Mouse (Mus musculus): Measurements from ENCODE around the gene Gcm2. TPM values are rescaled to one million over a fixed set of nuclear protein-coding genes. Genes with fewer than 3 reads are reported as not detected.

Gene Gcm2
- total and polyA plus RNA-seq, 3 experiments: not detected

- H3K36me3 ChIP-seq (replicated peaks): no peaks in the 10 kb centered on the region
- ATAC-seq (ENCODE audit: extremely low read depth, insufficient number of reproducible peaks, low FRiP score, poor library complexity, severe bottlenecking) (no peak), DNase-seq (ENCODE audit: low spot score) (no peak)
- H3K4me1 ChIP-seq (ENCODE audit: insufficient read depth, low read depth, low read length): no peaks in the 10 kb centered on the region
- no peaks in the 10 kb centered on the region for H3K9me3 ChIP-seq (replicated peaks)
- H3K4me3 ChIP-seq (ENCODE audit: low read depth, low read length): no peak overlapping the region
- TF ChIP-seq TAL1 (conservative IDR thresholded peaks at IDR 0.05; ENCODE audit: low read depth, low read length) (no peak), CTCF (IDR thresholded peaks at IDR 0.05; ENCODE audit: low read depth, low read length) (no peak), GATA2 (IDR thresholded peaks at IDR 0.05; ENCODE audit: borderline replicate concordance, low read depth, low read length) (no peak), GATA1 (IDR thresholded peaks at IDR 0.05; ENCODE audit: borderline replicate concordance, low read length) (no peak), POLR2AphosphoS5 (IDR thresholded peaks at IDR 0.05; ENCODE audit: insufficient replicate concordance, low read depth, low read length) (no peak)
- H3K27me3 ChIP-seq (ENCODE audit: insufficient read depth, low read length): peaks cover 8% of the 10 kb centered on the region
Measured at GRCm38 (mm10) chr13:41129061-41129460, 18.2 kb upstream of the Gcm2 start.

- no peak for ATAC-seq (ENCODE audit: extremely low read depth, insufficient number of reproducible peaks, low FRiP score, poor library complexity, severe bottlenecking)
- TF ChIP-seq GATA1 (IDR thresholded peaks at IDR 0.05; ENCODE audit: borderline replicate concordance, low read length): no peak
- TF ChIP-seq POLR2AphosphoS5 (IDR thresholded peaks at IDR 0.05; ENCODE audit: insufficient replicate concordance, low read depth, low read length): no peak
- no peak for TF ChIP-seq GATA2 (IDR thresholded peaks at IDR 0.05; ENCODE audit: borderline replicate concordance, low read depth, low read length)
- TF ChIP-seq CTCF (IDR thresholded peaks at IDR 0.05; ENCODE audit: low read depth, low read length): no peak
- no peak for TF ChIP-seq TAL1 (conservative IDR thresholded peaks at IDR 0.05; ENCODE audit: low read depth, low read length)
- Histone ChIP-seq H3K27me3 (ENCODE audit: insufficient read depth, low read length) (peaks cover 8% of the 10 kb centered on the region), H3K4me1 (ENCODE audit: insufficient read depth, low read depth, low read length) (no peaks in the 10 kb centered on the region), H3K9me3 (replicated peaks) (no peaks in the 10 kb centered on the region), H3K36me3 (replicated peaks) (no peaks in the 10 kb centered on the region), H3K4me3 (ENCODE audit: low read depth, low read length) (no peak overlapping the region)
- DNase-seq (ENCODE audit: low spot score): no peak
Measured at GRCm38 (mm10) chr13:41128326-41128725, 17.5 kb upstream of the Gcm2 start.

GRCm38 (mm10) chr13:41123666-41124225 lies 12.9 kb upstream of the Gcm2 start:
- Histone ChIP-seq H3K36me3 (replicated peaks) (no peaks in the 10 kb centered on the region), H3K4me3 (ENCODE audit: low read depth, low read length) (no peak overlapping the region), H3K27me3 (ENCODE audit: insufficient read depth, low read length) (peaks cover 5% of the 10 kb centered on the region; the same call in 1 of the 2 replicates), H3K4me1 (ENCODE audit: insufficient read depth, low read depth, low read length) (no peaks in the 10 kb centered on the region), H3K9me3 (replicated peaks) (no peaks in the 10 kb centered on the region)
- no peak for TF ChIP-seq POLR2AphosphoS5 (IDR thresholded peaks at IDR 0.05; ENCODE audit: insufficient replicate concordance, low read depth, low read length)
- TF ChIP-seq TAL1 (conservative IDR thresholded peaks at IDR 0.05; ENCODE audit: low read depth, low read length): no peak
- no peak for TF ChIP-seq GATA2 (IDR thresholded peaks at IDR 0.05; ENCODE audit: borderline replicate concordance, low read depth, low read length)
- no peak for TF ChIP-seq CTCF (IDR thresholded peaks at IDR 0.05; ENCODE audit: low read depth, low read length)
- TF ChIP-seq GATA1 (IDR thresholded peaks at IDR 0.05; ENCODE audit: borderline replicate concordance, low read length): no peak
- no peak for DNase-seq (ENCODE audit: low spot score)
- ATAC-seq (ENCODE audit: extremely low read depth, insufficient number of reproducible peaks, low FRiP score, poor library complexity, severe bottlenecking): no peak

GRCm38 (mm10) chr13:41119152-41119945 lies 8.5 kb upstream of the Gcm2 start:
- H3K36me3 ChIP-seq (replicated peaks): no peaks in the 10 kb centered on the region
- no peaks in the 10 kb centered on the region for H3K9me3 ChIP-seq (replicated peaks)
- DNase-seq (ENCODE audit: low spot score) (no peak), ATAC-seq (ENCODE audit: extremely low read depth, insufficient number of reproducible peaks, low FRiP score, poor library complexity, severe bottlenecking) (no peak)
- H3K4me1 ChIP-seq (ENCODE audit: insufficient read depth, low read depth, low read length): no peaks in the 10 kb centered on the region
- H3K27me3 ChIP-seq (ENCODE audit: insufficient read depth, low read length): no peaks in the 10 kb centered on the region
- no peak overlapping the region for H3K4me3 ChIP-seq (ENCODE audit: low read depth, low read length)
- TF ChIP-seq CTCF (IDR thresholded peaks at IDR 0.05; ENCODE audit: low read depth, low read length) (no peak), GATA1 (IDR thresholded peaks at IDR 0.05; ENCODE audit: borderline replicate concordance, low read length) (no peak), POLR2AphosphoS5 (IDR thresholded peaks at IDR 0.05; ENCODE audit: insufficient replicate concordance, low read depth, low read length) (no peak), TAL1 (conservative IDR thresholded peaks at IDR 0.05; ENCODE audit: low read depth, low read length) (no peak), GATA2 (IDR thresholded peaks at IDR 0.05; ENCODE audit: borderline replicate concordance, low read depth, low read length) (no peak)

- TF ChIP-seq GATA1 (IDR thresholded peaks at IDR 0.05; ENCODE audit: borderline replicate concordance, low read length): no peak
- TF ChIP-seq TAL1 (conservative IDR thresholded peaks at IDR 0.05; ENCODE audit: low read depth, low read length): no peak
- no peak for TF ChIP-seq GATA2 (IDR thresholded peaks at IDR 0.05; ENCODE audit: borderline replicate concordance, low read depth, low read length)
- TF ChIP-seq POLR2AphosphoS5 (IDR thresholded peaks at IDR 0.05; ENCODE audit: insufficient replicate concordance, low read depth, low read length): no peak
- TF ChIP-seq CTCF (IDR thresholded peaks at IDR 0.05; ENCODE audit: low read depth, low read length): no peak
- H3K36me3 ChIP-seq (replicated peaks): no peaks in the 10 kb centered on the region
- H3K27me3 ChIP-seq (ENCODE audit: insufficient read depth, low read length): 0 out of 2 replicates have a peak, but pooled peaks cover 5% of the 10 kb centered on the region
- DNase-seq (ENCODE audit: low spot score) (no peak), ATAC-seq (ENCODE audit: extremely low read depth, insufficient number of reproducible peaks, low FRiP score, poor library complexity, severe bottlenecking) (no peak)
- H3K9me3 ChIP-seq (replicated peaks): no peaks in the 10 kb centered on the region
- no peaks in the 10 kb centered on the region for H3K4me1 ChIP-seq (ENCODE audit: insufficient read depth, low read depth, low read length)
- no peak within 1 kb of the TSS for H3K4me3 ChIP-seq (ENCODE audit: low read depth, low read length)
Measured at GRCm38 (mm10) chr13:41113940-41114339, 3.1 kb upstream of the Gcm2 start, which contains the start of gene Sycp2l. TSS of gene Sycp2l (plus strand) at chr13:41114307.

GRCm38 (mm10) chr13:41105541-41105940 lies 5.3 kb downstream of the Gcm2 start:
- DNase-seq (ENCODE audit: low spot score) (no peak), ATAC-seq (ENCODE audit: extremely low read depth, insufficient number of reproducible peaks, low FRiP score, poor library complexity, severe bottlenecking) (no peak)
- no peak overlapping the region for H3K4me3 ChIP-seq (ENCODE audit: low read depth, low read length)
- H3K27me3 ChIP-seq (ENCODE audit: insufficient read depth, low read length): peaks cover 6% of the 10 kb centered on the region; the same call in 1 of the 2 replicates
- no peaks in the 10 kb centered on the region for H3K9me3 ChIP-seq (replicated peaks)
- TF ChIP-seq GATA2 (IDR thresholded peaks at IDR 0.05; ENCODE audit: borderline replicate concordance, low read depth, low read length) (no peak), POLR2AphosphoS5 (IDR thresholded peaks at IDR 0.05; ENCODE audit: insufficient replicate concordance, low read depth, low read length) (no peak), CTCF (IDR thresholded peaks at IDR 0.05; ENCODE audit: low read depth, low read length) (no peak), TAL1 (conservative IDR thresholded peaks at IDR 0.05; ENCODE audit: low read depth, low read length) (no peak), GATA1 (IDR thresholded peaks at IDR 0.05; ENCODE audit: borderline replicate concordance, low read length) (no peak)
- H3K4me1 ChIP-seq (ENCODE audit: insufficient read depth, low read depth, low read length): no peaks in the 10 kb centered on the region
- no peaks in the 10 kb centered on the region for H3K36me3 ChIP-seq (replicated peaks)

All from G1E (cell line).